Mouse (Mus musculus): ENCODE results near the gene Gm47996. TPM values are rescaled to one million over a fixed set of nuclear protein-coding genes. Genes with fewer than 3 reads are reported as not detected.

Gene Gm47996
- polyA plus RNA-seq, 1 experiment from 2014 or later, result not detected

GRCm38 (mm10) chr1:151216417-151216816 is 6.5 kb downstream of the Gm47996 start:
- 39% methylated on average over 3 of the region's 3 CpGs for WGBS

GRCm38 (mm10) chr1:151219045-151219444 is 9.1 kb downstream of the Gm47996 start:
- no peak for ATAC-seq (ENCODE audit: low FRiP score, low TSS enrichment)
- H3K4me2 ChIP-seq (replicated peaks; ENCODE audit: low read depth, low read length), result no peak overlapping the region
- no peak overlapping the region for H3K4me3 ChIP-seq (ENCODE audit: low read length)
- peaks cover 25% of the 10 kb centered on the region for H3K4me1 ChIP-seq (ENCODE audit: control insufficient read depth, insufficient read depth, low read length)
- H3K27ac ChIP-seq (ENCODE audit: low read depth, low read length), result no peak overlapping the region
- H3K9ac ChIP-seq (ENCODE audit: low read depth, low read length), result no peak overlapping the region
- no peaks in the 10 kb centered on the region for H3K9me3 ChIP-seq (ENCODE audit: control insufficient read depth, low read length)
- WGBS, result 96% methylated on average over 5 of the region's 5 CpGs
- no peaks in the 10 kb centered on the region for H3K27me3 ChIP-seq (ENCODE audit: control insufficient read depth, insufficient read depth, low read length)
- no peaks in the 10 kb centered on the region for H3K36me3 ChIP-seq (ENCODE audit: control insufficient read depth, insufficient read depth, low read length)

More at GRCm38 (mm10) chr1:151216417-151216816, 6.5 kb downstream of the Gm47996 start:
- peak; percentile 73; the same call in 1 of the 2 replicates for ATAC-seq (ENCODE audit: low FRiP score, low TSS enrichment)
- H3K4me1 ChIP-seq (ENCODE audit: control insufficient read depth, insufficient read depth, low read length), result peaks cover 25% of the 10 kb centered on the region
- no peaks in the 10 kb centered on the region for H3K9me3 ChIP-seq (ENCODE audit: control insufficient read depth, low read length)
- no peak overlapping the region for H3K4me2 ChIP-seq (replicated peaks; ENCODE audit: low read depth, low read length)
- no peak overlapping the region for H3K4me3 ChIP-seq (ENCODE audit: low read length)
- no peaks in the 10 kb centered on the region for H3K36me3 ChIP-seq (ENCODE audit: control insufficient read depth, insufficient read depth, low read length)
- peak overlapping the region; percentile 73 for H3K27ac ChIP-seq (ENCODE audit: low read depth, low read length)
- no peak overlapping the region for H3K9ac ChIP-seq (ENCODE audit: low read depth, low read length)
- H3K27me3 ChIP-seq (ENCODE audit: control insufficient read depth, insufficient read depth, low read length), result no peaks in the 10 kb centered on the region

GRCm38 (mm10) chr1:151220098-151220497 is 10.2 kb downstream of the Gm47996 start:
- H3K4me2 ChIP-seq (replicated peaks; ENCODE audit: low read depth, low read length), result no peak overlapping the region
- WGBS, result 78% methylated on average over 7 of the region's 7 CpGs
- H3K36me3 ChIP-seq (ENCODE audit: control insufficient read depth, insufficient read depth, low read length), result no peaks in the 10 kb centered on the region
- H3K27me3 ChIP-seq (ENCODE audit: control insufficient read depth, insufficient read depth, low read length), result no peaks in the 10 kb centered on the region
- H3K4me3 ChIP-seq (ENCODE audit: low read length), result no peak overlapping the region
- H3K4me1 ChIP-seq (ENCODE audit: control insufficient read depth, insufficient read depth, low read length), result peaks cover 18% of the 10 kb centered on the region
- H3K9ac ChIP-seq (ENCODE audit: low read depth, low read length), result no peak overlapping the region
- ATAC-seq (ENCODE audit: low FRiP score, low TSS enrichment), result no peak
- no peak overlapping the region for H3K27ac ChIP-seq (ENCODE audit: low read depth, low read length)
- H3K9me3 ChIP-seq (ENCODE audit: control insufficient read depth, low read length), result no peaks in the 10 kb centered on the region

- H3K9ac ChIP-seq (ENCODE audit: low read depth, low read length), result no peak overlapping the region
- 88% methylated on average over 10 of the region's 10 CpGs for WGBS
These were observed 12.8 kb downstream of the Gm47996 start for GRCm38 (mm10) chr1:151222561-151223267.

GRCm38 (mm10) chr1:151223377-151223776 is 13.4 kb downstream of the Gm47996 start:
- Histone ChIP-seq H3K36me3 (ENCODE audit: control insufficient read depth, insufficient read depth, low read length) (no peaks in the 10 kb centered on the region), H3K9me3 (ENCODE audit: control insufficient read depth, low read length) (no peaks in the 10 kb centered on the region), H3K27ac (ENCODE audit: low read depth, low read length) (no peak overlapping the region), H3K4me1 (ENCODE audit: control insufficient read depth, insufficient read depth, low read length) (no peaks in the 10 kb centered on the region), H3K4me3 (ENCODE audit: low read length) (no peak overlapping the region), H3K27me3 (ENCODE audit: control insufficient read depth, insufficient read depth, low read length) (no peaks in the 10 kb centered on the region), H3K4me2 (replicated peaks; ENCODE audit: low read depth, low read length) (no peak overlapping the region), H3K9ac (ENCODE audit: low read depth, low read length) (no peak overlapping the region)
- ATAC-seq (ENCODE audit: low FRiP score, low TSS enrichment), result no peak
- WGBS, result 63% methylated on average over 1 of the region's 1 CpGs

More at GRCm38 (mm10) chr1:151222561-151223267, 12.8 kb downstream of the Gm47996 start:
- Histone ChIP-seq H3K27ac (ENCODE audit: low read depth, low read length) (no peak overlapping the region), H3K9me3 (ENCODE audit: control insufficient read depth, low read length) (no peaks in the 10 kb centered on the region), H3K36me3 (ENCODE audit: control insufficient read depth, insufficient read depth, low read length) (no peaks in the 10 kb centered on the region), H3K4me3 (ENCODE audit: low read length) (no peak overlapping the region), H3K4me1 (ENCODE audit: control insufficient read depth, insufficient read depth, low read length) (no peaks in the 10 kb centered on the region), H3K4me2 (replicated peaks; ENCODE audit: low read depth, low read length) (no peak overlapping the region), H3K27me3 (ENCODE audit: control insufficient read depth, insufficient read depth, low read length) (no peaks in the 10 kb centered on the region)
- ATAC-seq (ENCODE audit: low FRiP score, low TSS enrichment), result no peak

GRCm38 (mm10) chr1:151224536-151224935 is 14.6 kb downstream of the Gm47996 start:
- Histone ChIP-seq H3K4me3 (ENCODE audit: low read length) (no peak overlapping the region), H3K9me3 (ENCODE audit: control insufficient read depth, low read length) (no peaks in the 10 kb centered on the region), H3K36me3 (ENCODE audit: control insufficient read depth, insufficient read depth, low read length) (no peaks in the 10 kb centered on the region), H3K4me1 (ENCODE audit: control insufficient read depth, insufficient read depth, low read length) (no peaks in the 10 kb centered on the region), H3K4me2 (replicated peaks; ENCODE audit: low read depth, low read length) (no peak overlapping the region), H3K27me3 (ENCODE audit: control insufficient read depth, insufficient read depth, low read length) (no peaks in the 10 kb centered on the region), H3K27ac (ENCODE audit: low read depth, low read length) (no peak overlapping the region), H3K9ac (ENCODE audit: low read depth, low read length) (no peak overlapping the region)
- 86% methylated on average over 1 of the region's 1 CpGs for WGBS
- no peak for ATAC-seq (ENCODE audit: low FRiP score, low TSS enrichment)

- H3K36me3 ChIP-seq (ENCODE audit: control insufficient read depth, insufficient read depth, low read length), result no peaks in the 10 kb centered on the region
- no peaks in the 10 kb centered on the region for H3K4me1 ChIP-seq (ENCODE audit: control insufficient read depth, insufficient read depth, low read length)
- H3K27me3 ChIP-seq (ENCODE audit: control insufficient read depth, insufficient read depth, low read length), result no peaks in the 10 kb centered on the region
- no peak overlapping the region for H3K4me2 ChIP-seq (replicated peaks; ENCODE audit: low read depth, low read length)
- no peak overlapping the region for H3K4me3 ChIP-seq (ENCODE audit: low read length)
- 55% methylated on average over 8 of the region's 8 CpGs for WGBS
- no peak overlapping the region for H3K27ac ChIP-seq (ENCODE audit: low read depth, low read length)
- ATAC-seq (ENCODE audit: low FRiP score, low TSS enrichment), result no peak
- H3K9me3 ChIP-seq (ENCODE audit: control insufficient read depth, low read length), result no peaks in the 10 kb centered on the region
- H3K9ac ChIP-seq (ENCODE audit: low read depth, low read length), result no peak overlapping the region
These were observed 17.6 kb downstream of the Gm47996 start for GRCm38 (mm10) chr1:151227506-151227905.

GRCm38 (mm10) chr1:151228320-151228989 is 18.5 kb downstream of the Gm47996 start:
- Histone ChIP-seq H3K27ac (ENCODE audit: low read depth, low read length) (no peak overlapping the region), H3K36me3 (ENCODE audit: control insufficient read depth, insufficient read depth, low read length) (no peaks in the 10 kb centered on the region), H3K4me2 (replicated peaks; ENCODE audit: low read depth, low read length) (no peak overlapping the region), H3K4me1 (ENCODE audit: control insufficient read depth, insufficient read depth, low read length) (no peaks in the 10 kb centered on the region), H3K9me3 (ENCODE audit: control insufficient read depth, low read length) (no peaks in the 10 kb centered on the region), H3K4me3 (ENCODE audit: low read length) (no peak overlapping the region), H3K9ac (ENCODE audit: low read depth, low read length) (no peak overlapping the region), H3K27me3 (ENCODE audit: control insufficient read depth, insufficient read depth, low read length) (no peaks in the 10 kb centered on the region)
- no peak for ATAC-seq (ENCODE audit: low FRiP score, low TSS enrichment)
- 64% methylated on average over 1 of the region's 1 CpGs for WGBS

- H3K27me3 ChIP-seq (ENCODE audit: control insufficient read depth, insufficient read depth, low read length), result no peaks in the 10 kb centered on the region
- 85% methylated on average over 3 of the region's 3 CpGs for WGBS
- no peak for ATAC-seq (ENCODE audit: low FRiP score, low TSS enrichment)
- no peak overlapping the region for H3K4me3 ChIP-seq (ENCODE audit: low read length)
- H3K9me3 ChIP-seq (ENCODE audit: control insufficient read depth, low read length), result no peaks in the 10 kb centered on the region
- no peak overlapping the region for H3K27ac ChIP-seq (ENCODE audit: low read depth, low read length)
- no peak overlapping the region for H3K4me2 ChIP-seq (replicated peaks; ENCODE audit: low read depth, low read length)
- H3K9ac ChIP-seq (ENCODE audit: low read depth, low read length), result no peak overlapping the region
- H3K36me3 ChIP-seq (ENCODE audit: control insufficient read depth, insufficient read depth, low read length), result no peaks in the 10 kb centered on the region
- H3K4me1 ChIP-seq (ENCODE audit: control insufficient read depth, insufficient read depth, low read length), result no peaks in the 10 kb centered on the region
These were observed 22.4 kb downstream of the Gm47996 start for GRCm38 (mm10) chr1:151232346-151232745.

All from kidney, embryonic 14.5 days (tissue).